Mouse (Mus musculus): ENCODE results near the gene Dusp16. TPM values are rescaled to one million over a fixed set of nuclear protein-coding genes. Genes with fewer than 3 reads are reported as not detected.
A peak's percentile ranks its signal among the peaks of the same experiment; 100 is the strongest.

The Dusp16 gene
- total RNA-seq, 1 experiment = 10.3 TPM

DNA sequence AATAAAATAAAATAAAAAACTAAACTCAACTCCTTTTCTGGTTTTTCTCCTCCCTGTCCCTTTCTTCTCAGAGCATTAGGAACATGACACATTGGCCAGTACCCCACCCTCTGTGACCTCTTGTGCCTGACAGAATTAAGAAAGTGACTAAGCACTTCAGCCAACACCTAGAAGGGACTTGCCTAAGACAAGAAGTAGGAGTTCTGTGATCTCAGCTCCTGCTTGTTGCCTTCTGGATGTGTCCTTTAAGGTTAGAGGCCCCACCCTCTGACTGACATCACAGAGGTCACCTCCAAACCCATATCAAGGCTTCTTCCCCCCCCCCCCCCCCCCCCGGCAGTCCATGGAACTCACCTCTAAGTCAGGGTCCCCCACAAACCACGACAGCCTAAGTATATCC, 14.7 kb upstream of the Dusp16 start:
- Histone ChIP-seq H3K27ac (ENCODE audit: insufficient read depth, low read depth, low read length, poor library complexity, severe bottlenecking) (no peak overlapping the region), H3K36me3 (ENCODE audit: control insufficient read depth, insufficient read depth, low read length, poor library complexity, severe bottlenecking) (no peaks in the 10 kb centered on the region), H3K9me3 (ENCODE audit: control insufficient read depth, insufficient read depth, low read depth, low read length) (no peaks in the 10 kb centered on the region), H3K9ac (ENCODE audit: insufficient read depth, low read depth, low read length, poor library complexity, severe bottlenecking) (no peak overlapping the region), H3K4me1 (ENCODE audit: control insufficient read depth in 2 of 2, insufficient read depth in 2 of 2, low read length in 2 of 2, poor library complexity in 1 of 2) (peaks cover 4 to 18% of the 10 kb centered on the region in 2 experiments), H3K4me3 (ENCODE audit: insufficient read depth in 1 of 2, low read depth in 1 of 2, low read length in 2 of 2, poor library complexity in 1 of 2, severe bottlenecking in 1 of 2) (no peak overlapping the region)
- TF ChIP-seq CHD2 (IDR thresholded peaks at IDR 0.05; ENCODE audit: low read depth, low read length) (no peak), ZNF384 (IDR thresholded peaks at IDR 0.05; ENCODE audit: low read depth, low read length) (no peak), HCFC1 (IDR thresholded peaks at IDR 0.05; ENCODE audit: borderline replicate concordance, insufficient read depth, low read length) (no peak), MAFK (IDR thresholded peaks at IDR 0.05; ENCODE audit: insufficient read depth, low read depth, low read length) (no peak), ZC3H11A (IDR thresholded peaks at IDR 0.05; ENCODE audit: borderline replicate concordance, low read depth, low read length) (no peak)
- in situ Hi-C loops (cut with MboI; ENCODE audit: low sequenced_read_pairs in 2 of 2, unreplicated experiment in 2 of 2) = no loop called here
- DNase-seq (ENCODE audit: low read depth, low spot score) = no peak

DNA sequence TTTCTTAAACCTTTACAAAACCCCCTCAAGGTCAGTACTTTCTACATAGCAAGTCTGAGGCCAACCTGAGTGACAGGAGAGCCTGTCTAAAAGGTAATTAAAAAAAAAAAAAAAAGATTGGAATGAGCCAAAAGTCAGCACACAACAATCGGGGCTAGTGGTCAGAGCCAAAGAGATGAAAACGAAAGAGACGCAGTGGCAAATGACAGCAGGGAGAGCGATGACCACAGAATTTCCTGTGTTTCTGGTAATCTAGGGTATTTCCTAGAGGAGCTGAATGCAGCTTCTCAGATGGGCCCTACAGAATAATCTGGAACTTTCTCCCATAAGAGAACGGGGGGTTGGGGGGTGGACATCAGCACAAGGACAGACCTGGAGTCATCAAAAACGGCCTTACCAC, 13.7 kb upstream of the Dusp16 start:
- Histone ChIP-seq H3K4me1 (ENCODE audit: control insufficient read depth in 2 of 2, insufficient read depth in 2 of 2, low read length in 2 of 2, poor library complexity in 1 of 2) (peaks cover 4 to 20% of the 10 kb centered on the region in 2 experiments), H3K9ac (ENCODE audit: insufficient read depth, low read depth, low read length, poor library complexity, severe bottlenecking) (no peak overlapping the region), H3K27ac (ENCODE audit: insufficient read depth, low read depth, low read length, poor library complexity, severe bottlenecking) (no peak overlapping the region), H3K36me3 (ENCODE audit: control insufficient read depth, insufficient read depth, low read length, poor library complexity, severe bottlenecking) (no peaks in the 10 kb centered on the region), H3K9me3 (ENCODE audit: control insufficient read depth, insufficient read depth, low read depth, low read length) (no peaks in the 10 kb centered on the region), H3K4me3 (ENCODE audit: insufficient read depth in 1 of 2, low read depth in 1 of 2, low read length in 2 of 2, poor library complexity in 1 of 2, severe bottlenecking in 1 of 2) (no peak overlapping the region)
- TF ChIP-seq MAFK (IDR thresholded peaks at IDR 0.05; ENCODE audit: insufficient read depth, low read depth, low read length) (no peak), CHD2 (IDR thresholded peaks at IDR 0.05; ENCODE audit: low read depth, low read length) (no peak), HCFC1 (IDR thresholded peaks at IDR 0.05; ENCODE audit: borderline replicate concordance, insufficient read depth, low read length) (no peak), ZC3H11A (IDR thresholded peaks at IDR 0.05; ENCODE audit: borderline replicate concordance, low read depth, low read length) (no peak), ZNF384 (IDR thresholded peaks at IDR 0.05; ENCODE audit: low read depth, low read length) (no peak)
- no peak for DNase-seq (ENCODE audit: low read depth, low spot score)
- in situ Hi-C loops (cut with MboI; ENCODE audit: low sequenced_read_pairs in 2 of 2, unreplicated experiment in 2 of 2) = no loop called here

GRCm38 (mm10) chr6:134804736-134805277, 12.4 kb upstream of the Dusp16 start:
- no peak for DNase-seq (ENCODE audit: low read depth, low spot score)
- Histone ChIP-seq H3K9me3 (ENCODE audit: control insufficient read depth, insufficient read depth, low read depth, low read length) (no peaks in the 10 kb centered on the region), H3K4me1 (ENCODE audit: control insufficient read depth in 2 of 2, insufficient read depth in 2 of 2, low read length in 2 of 2, poor library complexity in 1 of 2) (peaks cover 4 to 20% of the 10 kb centered on the region in 2 experiments), H3K4me3 (ENCODE audit: insufficient read depth in 1 of 2, low read depth in 1 of 2, low read length in 2 of 2, poor library complexity in 1 of 2, severe bottlenecking in 1 of 2) (no peak overlapping the region), H3K27ac (ENCODE audit: insufficient read depth, low read depth, low read length, poor library complexity, severe bottlenecking) (no peak overlapping the region), H3K9ac (ENCODE audit: insufficient read depth, low read depth, low read length, poor library complexity, severe bottlenecking) (no peak overlapping the region), H3K36me3 (ENCODE audit: control insufficient read depth, insufficient read depth, low read length, poor library complexity, severe bottlenecking) (no peaks in the 10 kb centered on the region)
- in situ Hi-C loops (cut with MboI; ENCODE audit: low sequenced_read_pairs in 2 of 2, unreplicated experiment in 2 of 2) = no loop called here
- TF ChIP-seq HCFC1 (IDR thresholded peaks at IDR 0.05; ENCODE audit: borderline replicate concordance, insufficient read depth, low read length) (no peak), ZNF384 (IDR thresholded peaks at IDR 0.05; ENCODE audit: low read depth, low read length) (no peak), ZC3H11A (IDR thresholded peaks at IDR 0.05; ENCODE audit: borderline replicate concordance, low read depth, low read length) (no peak), MAFK (IDR thresholded peaks at IDR 0.05; ENCODE audit: insufficient read depth, low read depth, low read length) (peak; percentile 43; the same call in 1 of the 2 replicates), CHD2 (IDR thresholded peaks at IDR 0.05; ENCODE audit: low read depth, low read length) (peak; percentile 37; the same call in 1 of the 2 replicates)

GRCm38 (mm10) chr6:134802641-134803043, 10.2 kb upstream of the Dusp16 start:
- Histone ChIP-seq H3K4me1 (ENCODE audit: control insufficient read depth in 2 of 2, insufficient read depth in 2 of 2, low read length in 2 of 2, poor library complexity in 1 of 2) (peaks cover 4 to 20% of the 10 kb centered on the region in 2 experiments), H3K9me3 (ENCODE audit: control insufficient read depth, insufficient read depth, low read depth, low read length) (no peaks in the 10 kb centered on the region), H3K27ac (ENCODE audit: insufficient read depth, low read depth, low read length, poor library complexity, severe bottlenecking) (no peak overlapping the region), H3K9ac (ENCODE audit: insufficient read depth, low read depth, low read length, poor library complexity, severe bottlenecking) (no peak overlapping the region), H3K36me3 (ENCODE audit: control insufficient read depth, insufficient read depth, low read length, poor library complexity, severe bottlenecking) (no peaks in the 10 kb centered on the region), H3K4me3 (ENCODE audit: insufficient read depth in 1 of 2, low read depth in 1 of 2, low read length in 2 of 2, poor library complexity in 1 of 2, severe bottlenecking in 1 of 2) (no peak overlapping the region)
- no peak for TF ChIP-seq CHD2 (IDR thresholded peaks at IDR 0.05; ENCODE audit: low read depth, low read length)
- no peak for TF ChIP-seq ZC3H11A (IDR thresholded peaks at IDR 0.05; ENCODE audit: borderline replicate concordance, low read depth, low read length)
- TF ChIP-seq MAFK (IDR thresholded peaks at IDR 0.05; ENCODE audit: insufficient read depth, low read depth, low read length) = no peak
- no peak for TF ChIP-seq ZNF384 (IDR thresholded peaks at IDR 0.05; ENCODE audit: low read depth, low read length)
- no peak for TF ChIP-seq HCFC1 (IDR thresholded peaks at IDR 0.05; ENCODE audit: borderline replicate concordance, insufficient read depth, low read length)
- in situ Hi-C loops (cut with MboI; ENCODE audit: low sequenced_read_pairs in 2 of 2, unreplicated experiment in 2 of 2) = no loop called here
- DNase-seq (ENCODE audit: low read depth, low spot score) = no peak

Measured in ES-E14 (cell line).